Mouse (Mus musculus): Measurements from ENCODE around the gene Asf1b.

Asf1b gene

GRCm38 (mm10) chr8:84015833-84016232 is 60.5 kb downstream of the Asf1b start:
- ATAC-seq (ENCODE audit: low TSS enrichment) = no peak

GRCm38 (mm10) chr8:84019738-84020137 is 64.4 kb downstream of the Asf1b start:
- ATAC-seq (ENCODE audit: low TSS enrichment) = no peak

Measured in frontal cortex, adult (tissue).